Mouse (Mus musculus) heart, adult 2 months (tissue): ENCODE results near the gene Dcaf6. TPM values are rescaled to one million over a fixed set of nuclear protein-coding genes. Genes with fewer than 3 reads are reported as not detected.
A peak's percentile ranks its signal among the peaks of the same experiment; 100 is the strongest.

ENCODE experiments used
- DNase-seq, 2 experiments: peaks; one replicate each; pipeline ENCODE4 v3.0.0; 2021
- H3K27ac ChIP-seq: fragments of 200-600 bp; 2 replicates; pipeline ENCODE4 v1.8.1; 2022
- H3K27me3 ChIP-seq: fragments of 200-500 bp; 2 replicates; pipeline ENCODE4 v1.6.1; 2012; ENCODE audit warnings: mild to moderate bottlenecking, low read length, inconsistent platforms, mixed read lengths; ENCODE audit not compliant: control insufficient read depth, insufficient read depth
- H3K36me3 ChIP-seq: fragments of 200-500 bp; 2 replicates; pipeline ENCODE4 v1.6.1; 2012; ENCODE audit warnings: low read length, inconsistent platforms; ENCODE audit not compliant: control insufficient read depth, insufficient read depth
- H3K4me1 ChIP-seq: fragments of 200-500 bp; 2 replicates; pipeline ENCODE4 v1.6.1; 2011; ENCODE audit warnings: low read length; ENCODE audit not compliant: control insufficient read depth, insufficient read depth
- H3K4me3 ChIP-seq: fragments of 200-600 bp; 2 replicates; pipeline ENCODE4 v1.8.1; 2022
- H3K79me2 ChIP-seq: fragments of 200-500 bp; replicated peaks from 2 replicates; pipeline ENCODE4 v1.6.1; 2012; ENCODE audit warnings: mild to moderate bottlenecking, inconsistent platforms, low read length, moderate library complexity, mixed read lengths; ENCODE audit not compliant: control insufficient read depth, insufficient read depth
- H3K9ac ChIP-seq: fragments of 200-500 bp; 2 replicates; pipeline ENCODE4 v1.6.1; 2012; ENCODE audit warnings: low read depth, mild to moderate bottlenecking, control low read depth, inconsistent platforms, low read length, mixed read lengths
- CTCF ChIP-seq: fragments of 200-600 bp; IDR thresholded peaks from 2 replicates; pipeline ENCODE4 v1.8.1; 2022; ENCODE audit warnings: antibody characterized with exemption, mild to moderate bottlenecking, moderate library complexity
- EP300 ChIP-seq: fragments of 200-500 bp; IDR thresholded peaks from 2 replicates; pipeline ENCODE4 v1.6.1; 2011; ENCODE audit warnings: low read depth, low read length, control low read depth; ENCODE audit not compliant: insufficient read depth
- POLR2A ChIP-seq: fragments of 200-500 bp; IDR thresholded peaks from 2 replicates; pipeline ENCODE4 v1.6.1; 2011; ENCODE audit warnings: mild to moderate bottlenecking, low read depth, low read length, control low read depth; ENCODE audit not compliant: insufficient read depth
- WGBS: fragments of 180-500 bp; shearing (Covaris S2); methylation state at CpG from one replicate; pipeline ENCODE4 v1.1.7; 2018; 5-methylcytosine and 5-hydroxymethylcytosine counted together
- intact Hi-C: fragments of 180-260 bp; cut with DNase I; formaldehyde crosslinking; loops from one replicate; pipeline ENCODE4 v1.15.1; 2025
- polyA plus RNA-seq: library from polyadenylated mRNA; depleted of rRNA; stranded (reverse); fragments of >200 nt; gene quantifications from 2 replicates; pipeline ENCODE4 v1.2.3, GENCODE M21; 2012
- total RNA-seq, 2 experiments: library from RNA; stranded (reverse); gene quantifications; 2 replicates each; pipeline ENCODE4 v1.2.3; 2021

The Dcaf6 gene
- total and polyA plus RNA-seq, 3 experiments = 43.3 to 112 (median 93.6) TPM

DNA sequence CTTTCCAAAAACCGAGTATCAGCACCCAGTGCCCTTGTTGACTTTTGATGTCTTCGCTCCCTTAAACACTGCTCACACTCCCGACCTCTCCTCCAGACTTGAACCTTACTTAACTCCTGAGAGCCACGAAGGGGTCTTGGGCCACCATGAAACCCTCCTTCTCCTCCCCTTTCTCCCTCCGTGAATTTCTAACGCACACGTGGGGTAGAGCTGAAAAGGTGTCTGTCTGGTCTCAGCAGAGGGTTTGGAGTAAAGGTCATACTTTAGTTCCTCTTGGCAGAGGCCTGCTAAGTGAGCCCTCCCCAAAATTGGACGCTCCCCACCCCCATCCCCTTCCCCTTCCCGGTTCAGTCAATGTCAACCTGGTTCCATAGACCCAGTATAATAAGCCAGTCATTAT lies 1.4 kb upstream of the Dcaf6 start:
- Histone ChIP-seq H3K4me3 (peak overlapping the region; percentile 64), H3K36me3 (no peaks in the 10 kb centered on the region), H3K27me3 (no peaks in the 10 kb centered on the region), H3K4me1 (peaks cover 2% of the 10 kb centered on the region; the same call in 1 of the 2 replicates), H3K9ac (peak overlapping the region; percentile 88), H3K79me2 (peaks cover 2% of the 10 kb centered on the region), H3K27ac (peak overlapping the region; percentile 97)
- TF ChIP-seq CTCF (no peak), POLR2A (0 out of 2 replicates have a peak, but pooled peaks have one; percentile 25)
- intact Hi-C loops = loop anchor here (2.0 to 10.0 kb wide), 5 partner anchors 41 to 913 kb away; partner anchors contain the start of genes Pou2f1, Tada1 and Tiprl
- WGBS = under 1% methylated on average over 9 of the region's 9 CpGs
- peak in 1 of 2 experiments; percentile 43 for DNase-seq

DNA sequence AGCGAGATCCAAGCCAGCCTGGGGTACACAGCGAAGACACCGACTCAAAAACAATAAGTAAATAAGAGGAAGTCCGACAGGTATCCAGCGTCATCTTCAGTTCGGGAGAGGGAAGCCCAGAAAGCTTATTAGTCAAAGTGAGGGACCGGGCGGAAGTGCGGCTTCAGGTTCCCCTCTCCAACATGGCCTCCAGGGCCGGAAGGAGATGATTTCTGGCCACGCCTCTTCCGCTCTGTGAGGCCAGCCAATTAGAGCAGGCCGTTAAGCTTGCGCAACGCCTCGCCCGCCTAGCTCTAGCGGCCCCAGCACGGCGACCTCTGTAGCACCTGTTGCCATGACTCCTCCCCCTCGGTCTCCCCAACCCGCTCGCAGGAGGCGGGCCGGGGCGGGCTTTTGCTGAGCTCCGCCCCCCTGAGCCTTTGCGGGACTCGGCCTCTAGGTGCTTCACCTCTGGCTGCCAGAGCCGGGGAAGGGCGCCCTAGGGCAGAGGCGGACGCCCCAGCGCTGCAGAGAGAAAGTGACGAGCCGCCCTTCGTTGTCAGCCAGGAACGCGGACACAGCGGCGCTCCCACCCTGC lies 614 bp upstream of the Dcaf6 start:
- peak overlapping the region; percentile 65 for H3K4me3 ChIP-seq
- no peaks in the 10 kb centered on the region for H3K36me3 ChIP-seq
- peak overlapping the region; percentile 88 for H3K9ac ChIP-seq
- H3K79me2 ChIP-seq = peaks cover 2% of the 10 kb centered on the region
- WGBS = 2% methylated on average over 41 of the region's 41 CpGs
- intact Hi-C loops = loop anchor here (2.0 to 10.0 kb wide), 4 partner anchors 181 to 914 kb away; partner anchors contain the start of genes Pou2f1, Tada1 and Tiprl
- peaks cover 2% of the 10 kb centered on the region; the same call in 1 of the 2 replicates for H3K4me1 ChIP-seq
- H3K27me3 ChIP-seq = no peaks in the 10 kb centered on the region
- peak overlapping the region; percentile 97 for H3K27ac ChIP-seq
- DNase-seq = peak; percentile 99 to 100
- TF ChIP-seq EP300 (peak; percentile 68; the same call in 1 of the 2 replicates), POLR2A (peak; percentile 96), CTCF (peak; percentile 77)

DNA sequence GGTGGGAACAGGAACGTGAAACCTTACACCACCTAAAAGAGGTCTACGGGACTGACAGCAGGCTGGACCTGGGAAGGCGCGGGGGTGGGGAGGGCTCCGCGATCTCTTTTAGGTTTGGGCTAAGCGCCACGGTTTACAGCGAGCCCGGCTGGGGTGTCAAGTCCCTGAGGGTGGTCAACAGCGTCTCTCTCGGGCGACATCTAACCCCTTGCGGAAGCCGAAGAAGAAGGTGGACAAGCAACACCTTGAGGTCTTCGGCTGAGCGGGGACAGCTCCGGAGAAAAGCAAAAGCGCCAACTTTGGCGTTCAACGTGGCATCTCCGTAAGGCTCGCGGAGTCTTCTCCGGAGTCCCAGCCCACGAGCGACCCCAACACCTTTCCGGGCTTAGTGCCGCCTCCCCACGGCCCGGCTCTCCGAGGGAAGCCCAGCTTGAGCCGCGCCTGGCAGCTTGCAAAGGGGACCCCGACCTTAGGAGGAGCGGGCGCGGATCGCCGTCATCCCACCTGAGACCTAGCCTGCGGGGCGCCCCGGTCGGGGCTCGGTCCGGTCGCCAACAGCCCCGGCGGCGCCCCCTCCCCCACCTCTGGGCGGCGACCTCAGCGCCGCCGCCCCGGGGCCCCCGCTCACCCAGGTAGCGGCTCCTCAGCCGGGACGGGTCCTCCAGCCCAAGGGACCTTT lies 633 bp downstream of the Dcaf6 start:
- Histone ChIP-seq H3K27me3 (no peaks in the 10 kb centered on the region), H3K4me1 (peaks cover 2% of the 10 kb centered on the region; the same call in 1 of the 2 replicates), H3K9ac (peak overlapping the region; percentile 84), H3K4me3 (peak overlapping the region; percentile 65), H3K79me2 (peaks cover 1% of the 10 kb centered on the region), H3K36me3 (no peaks in the 10 kb centered on the region), H3K27ac (peak overlapping the region; percentile 97)
- under 1% methylated on average over 52 of the region's 60 CpGs for WGBS
- intact Hi-C loops = loop anchor here (2.0 to 10.0 kb wide), 5 partner anchors 65 to 915 kb away; partner anchors contain the start of genes Pou2f1, Tada1 and Tiprl
- DNase-seq = peak; percentile 78 to 80
- TF ChIP-seq EP300 (0 out of 2 replicates have a peak, but pooled peaks have one; percentile 33), POLR2A (no peak), CTCF (peak; percentile 13; the same call in 1 of the 2 replicates)

DNA sequence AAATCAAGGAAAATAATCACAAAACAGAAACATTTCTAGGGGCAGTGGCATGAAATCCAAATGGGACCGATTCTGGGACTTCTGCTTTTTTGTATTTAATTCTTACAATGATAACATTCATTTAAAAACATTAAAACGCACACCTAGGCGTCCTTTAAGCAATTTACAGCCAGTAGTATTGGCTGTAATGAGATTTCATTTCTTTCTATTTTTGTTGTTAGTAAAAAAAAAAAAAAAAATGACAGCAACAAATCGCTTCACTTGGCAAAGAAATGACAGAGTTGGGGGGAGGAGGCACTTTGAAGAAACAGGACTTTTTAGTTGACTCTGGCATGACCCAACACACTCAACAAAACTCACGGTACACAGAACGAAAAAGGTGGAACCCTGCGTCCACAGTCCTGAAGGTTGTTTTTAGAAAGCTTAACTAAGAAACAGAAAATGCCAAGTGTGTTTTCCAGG lies 1.2 kb downstream of the Dcaf6 start:
- Histone ChIP-seq H3K27ac (peak overlapping the region; percentile 97), H3K79me2 (peaks cover 1% of the 10 kb centered on the region), H3K4me3 (peak overlapping the region; percentile 65), H3K36me3 (peaks cover under 1% of the 10 kb centered on the region; the same call in 1 of the 2 replicates), H3K9ac (peak overlapping the region; percentile 84), H3K27me3 (no peaks in the 10 kb centered on the region), H3K4me1 (peaks cover 2% of the 10 kb centered on the region; the same call in 1 of the 2 replicates)
- DNase-seq = no peak
- intact Hi-C loops = loop anchor here (2.0 kb wide), 1 partner anchor 64 kb away; no protein-coding TSS in a partner anchor
- WGBS = 12% methylated on average over 7 of the region's 7 CpGs
- TF ChIP-seq POLR2A (no peak), EP300 (no peak), CTCF (no peak)

DNA sequence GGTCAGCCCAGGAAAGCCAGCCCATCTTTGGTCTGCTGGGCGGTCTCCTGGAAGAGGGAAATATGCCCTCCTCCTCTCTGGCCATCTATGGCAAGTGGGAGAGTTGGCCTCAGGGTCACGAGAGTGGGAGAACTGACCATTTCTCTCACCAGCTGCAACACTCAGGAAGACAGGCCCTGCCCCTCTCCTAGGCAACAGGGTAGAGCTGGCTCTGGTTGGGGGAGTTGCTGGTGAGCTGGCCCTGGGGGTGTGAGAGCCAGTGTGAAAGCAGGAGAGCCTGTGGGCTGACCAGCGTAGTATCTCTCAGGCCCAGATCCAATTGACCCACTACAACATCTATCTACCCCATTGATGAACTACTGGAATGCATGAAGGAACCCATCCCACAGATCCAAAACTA lies 18.6 kb downstream of the Dcaf6 start:
- H3K4me1 ChIP-seq = no peaks in the 10 kb centered on the region; the same call in 1 of the 2 replicates
- no peak overlapping the region for H3K27ac ChIP-seq
- no peaks in the 10 kb centered on the region for H3K36me3 ChIP-seq
- H3K79me2 ChIP-seq = peaks cover 1% of the 10 kb centered on the region
- no peak overlapping the region for H3K9ac ChIP-seq
- intact Hi-C loops = no loop called here
- H3K27me3 ChIP-seq = no peaks in the 10 kb centered on the region
- 78% methylated on average over 3 of the region's 3 CpGs for WGBS
- TF ChIP-seq CTCF = no peak
- TF ChIP-seq EP300 = no peak
- no peak for TF ChIP-seq POLR2A
- H3K4me3 ChIP-seq = no peak overlapping the region
- no peak for DNase-seq

DNA sequence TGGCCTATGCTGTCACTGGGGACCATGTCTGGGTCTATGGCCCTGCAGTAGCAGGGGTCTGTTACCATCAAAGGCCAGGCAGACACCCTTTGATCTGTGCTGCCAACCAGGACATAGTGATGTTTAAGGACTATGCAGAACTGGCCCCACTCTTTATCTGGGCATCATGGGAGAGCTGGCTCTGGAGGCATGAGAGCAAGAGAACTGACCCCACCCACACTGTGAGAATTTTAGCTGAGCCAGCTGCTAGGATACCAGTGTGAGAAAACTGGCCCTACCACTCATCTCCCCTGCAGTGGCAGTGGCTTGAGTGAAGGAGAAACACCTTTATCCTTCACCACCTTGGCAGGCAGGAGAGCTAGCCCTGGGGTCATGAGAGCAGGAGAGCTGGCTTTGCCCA lies 19.1 kb downstream of the Dcaf6 start:
- Histone ChIP-seq H3K9ac (no peak overlapping the region), H3K36me3 (no peaks in the 10 kb centered on the region), H3K79me2 (peaks cover 1% of the 10 kb centered on the region), H3K4me3 (no peak overlapping the region), H3K27me3 (no peaks in the 10 kb centered on the region), H3K4me1 (no peaks in the 10 kb centered on the region; the same call in 1 of the 2 replicates), H3K27ac (no peak overlapping the region)
- no peak for TF ChIP-seq POLR2A
- TF ChIP-seq EP300 = no peak
- no peak for TF ChIP-seq CTCF
- DNase-seq = no peak
- intact Hi-C loops = no loop called here
